Mouse (Mus musculus): ENCODE measurements around the gene Stab2.

The Stab2 gene

GRCm38 (mm10) chr10:86990666-86991065 is 17.2 kb downstream of the Stab2 start:
- no peak for DNase-seq (ENCODE audit: low spot score in 2 of 2)

GRCm38 (mm10) chr10:86989838-86990237 is 18.0 kb downstream of the Stab2 start:
- DNase-seq (ENCODE audit: low spot score in 2 of 2): no peak

- DNase-seq (ENCODE audit: low spot score in 2 of 2): no peak
These were observed 31.7 kb downstream of the Stab2 start for GRCm38 (mm10) chr10:86976001-86976726.

- DNase-seq (ENCODE audit: low spot score in 2 of 2): no peak
These were observed 34.5 kb downstream of the Stab2 start for GRCm38 (mm10) chr10:86973276-86973675.

- DNase-seq (ENCODE audit: low spot score in 2 of 2): no peak
These were observed 35.4 kb downstream of the Stab2 start for GRCm38 (mm10) chr10:86972503-86972826.

- DNase-seq (ENCODE audit: low spot score in 2 of 2): peak; percentile 27 to 44
These were observed 35.9 kb downstream of the Stab2 start for GRCm38 (mm10) chr10:86971680-86972502.

GRCm38 (mm10) chr10:86969346-86969745 is 38.5 kb downstream of the Stab2 start:
- DNase-seq (ENCODE audit: low spot score in 2 of 2): no peak

- DNase-seq (ENCODE audit: low spot score in 2 of 2): peak; percentile 22
These were observed 46.0 kb downstream of the Stab2 start for GRCm38 (mm10) chr10:86961542-86962466.

- DNase-seq (ENCODE audit: low spot score in 2 of 2): no peak
These were observed 52.5 kb downstream of the Stab2 start for GRCm38 (mm10) chr10:86955299-86955698.

- DNase-seq (ENCODE audit: low spot score in 2 of 2): no peak
These were observed 55.1 kb downstream of the Stab2 start for GRCm38 (mm10) chr10:86952696-86953095.

GRCm38 (mm10) chr10:86950806-86951205 is 57.0 kb downstream of the Stab2 start:
- no peak for DNase-seq (ENCODE audit: low spot score in 2 of 2)

GRCm38 (mm10) chr10:86949886-86950285 is 57.9 kb downstream of the Stab2 start:
- DNase-seq (ENCODE audit: low spot score in 2 of 2): no peak

- DNase-seq (ENCODE audit: low spot score in 2 of 2): no peak
These were observed 60.3 kb downstream of the Stab2 start for GRCm38 (mm10) chr10:86947541-86947940.

GRCm38 (mm10) chr10:86940591-86940990 is 67.2 kb downstream of the Stab2 start:
- no peak for DNase-seq (ENCODE audit: low spot score in 2 of 2)

GRCm38 (mm10) chr10:86934376-86934775 is 73.4 kb downstream of the Stab2 start:
- no peak for DNase-seq (ENCODE audit: low spot score in 2 of 2)

- DNase-seq (ENCODE audit: low spot score in 2 of 2): no peak
These were observed 73.9 kb downstream of the Stab2 start for GRCm38 (mm10) chr10:86933906-86934305.

GRCm38 (mm10) chr10:86933180-86933695 is 74.6 kb downstream of the Stab2 start:
- DNase-seq (ENCODE audit: low spot score in 2 of 2): no peak

- no peak for DNase-seq (ENCODE audit: low spot score in 2 of 2)
These were observed 84.2 kb downstream of the Stab2 start for GRCm38 (mm10) chr10:86923602-86924001.

- DNase-seq (ENCODE audit: low spot score in 2 of 2): no peak
These were observed 92.2 kb downstream of the Stab2 start for GRCm38 (mm10) chr10:86915595-86915994.

GRCm38 (mm10) chr10:86908562-86908961 is 99.3 kb downstream of the Stab2 start:
- no peak for DNase-seq (ENCODE audit: low spot score in 2 of 2)

- DNase-seq (ENCODE audit: low spot score in 2 of 2): peak; percentile 11 to 24
These were observed 100.8 kb downstream of the Stab2 start for GRCm38 (mm10) chr10:86907043-86907442.

GRCm38 (mm10) chr10:86895531-86895930 is 112.3 kb downstream of the Stab2 start:
- no peak for DNase-seq (ENCODE audit: low spot score in 2 of 2)
